Mouse (Mus musculus) testis, adult 2 months (tissue): Measurements from ENCODE around the gene Draxin.

Experiments used
- CTCF ChIP-seq: fragments of 200-500 bp; IDR thresholded peaks from 2 replicates; pipeline ENCODE4 v1.5.1; 2012; ENCODE audit warnings: low read depth, mild to moderate bottlenecking, inconsistent platforms, low read length, moderate library complexity; ENCODE audit not compliant: control insufficient read depth, insufficient read depth, insufficient replicate concordance
- POLR2A ChIP-seq: fragments of 200-500 bp; IDR thresholded peaks from 2 replicates; pipeline ENCODE4 v1.6.1; 2012; ENCODE audit warnings: low read depth, mild to moderate bottlenecking, inconsistent platforms, low read length, moderate library complexity; ENCODE audit not compliant: control insufficient read depth

- TF ChIP-seq CTCF (no peak), POLR2A (no peak)
These were observed 35.9 kb upstream of the Draxin start for GRCm38 (mm10) chr4:148166431-148166830.
